Mouse (Mus musculus): ENCODE results near the gene 2200002D01Rik. TPM values are rescaled to one million over a fixed set of nuclear protein-coding genes. Genes with fewer than 3 reads are reported as not detected.

Gene 2200002D01Rik
- total RNA-seq, 2 experiments from 2014 or later: not detected

- peak; percentile 57 for ATAC-seq (replicated peaks; ENCODE audit: poor library complexity, severe bottlenecking)
These were observed 37.3 kb downstream of the 2200002D01Rik start for GRCm38 (mm10) chr7:29211013-29211412.

- no peak for ATAC-seq (replicated peaks; ENCODE audit: poor library complexity, severe bottlenecking)
These were observed 45.7 kb downstream of the 2200002D01Rik start for GRCm38 (mm10) chr7:29202577-29202976.

Other genes starting within 250 kb of the 2200002D01Rik start
- 4.7 TPM in 1 of 2 replicates, not detected in the other for gene Ryr1, start 123.3 kb downstream of the 2200002D01Rik start, total RNA-seq (2014; fragmentation: Nextera tagmentation)
- 0.69 TPM in 1 of 2 replicates, not detected in the other for gene Ryr1, start 123.3 kb downstream of the 2200002D01Rik start, total RNA-seq (2017)
- gene Rasgrp4, start 113.6 kb downstream of the 2200002D01Rik start, total RNA-seq (2014; fragmentation: Nextera tagmentation): 0.51 and 6.3 TPM in 2 replicates
- 0.43 and 1.2 TPM in 2 replicates for gene Rasgrp4, start 113.6 kb downstream of the 2200002D01Rik start, total RNA-seq (2017)
- gene Fam98c, start 92.2 kb downstream of the 2200002D01Rik start, total RNA-seq (2014; fragmentation: Nextera tagmentation): 18.3 and 18.8 TPM in 2 replicates
- gene Fam98c, start 92.2 kb downstream of the 2200002D01Rik start, total RNA-seq (2017): 21.2 and 25.3 TPM in 2 replicates
- gene Ggn, start 78.3 kb downstream of the 2200002D01Rik start, total RNA-seq (2014; fragmentation: Nextera tagmentation): 0.24 and 0.32 TPM in 2 replicates
- 0.26 and 3.0 TPM in 2 replicates for gene Ggn, start 78.3 kb downstream of the 2200002D01Rik start, total RNA-seq (2017)
- 2.6 and 2.8 TPM in 2 replicates for gene Spred3, start 78.1 kb downstream of the 2200002D01Rik start, total RNA-seq (2014; fragmentation: Nextera tagmentation)
- 0.26 and 0.95 TPM in 2 replicates for gene Spred3, start 78.1 kb downstream of the 2200002D01Rik start, total RNA-seq (2017)
- 119 and 172 TPM in 2 replicates for gene Psmd8, start 67.8 kb downstream of the 2200002D01Rik start, total RNA-seq (2014; fragmentation: Nextera tagmentation)
- gene Psmd8, start 67.8 kb downstream of the 2200002D01Rik start, total RNA-seq (2017): 165 and 166 TPM in 2 replicates
- 0.49 TPM in 1 of 2 replicates, not detected in the other for gene Catsperg1, start 34.4 kb downstream of the 2200002D01Rik start, total RNA-seq (2014; fragmentation: Nextera tagmentation)
- 0.26 TPM in 1 of 2 replicates, not detected in the other for gene Catsperg1, start 34.4 kb downstream of the 2200002D01Rik start, total RNA-seq (2017)
- gene Kcnk6, start 16.0 kb downstream of the 2200002D01Rik start, total RNA-seq (2014; fragmentation: Nextera tagmentation): 4.3 and 5.6 TPM in 2 replicates
- 9.2 and 10.8 TPM in 2 replicates for gene Kcnk6, start 16.0 kb downstream of the 2200002D01Rik start, total RNA-seq (2017)
- gene Yif1b, start 10.1 kb downstream of the 2200002D01Rik start, total RNA-seq (2014; fragmentation: Nextera tagmentation): 57.1 and 86.7 TPM in 2 replicates
- 33.1 and 33.4 TPM in 2 replicates for gene Yif1b, start 10.1 kb downstream of the 2200002D01Rik start, total RNA-seq (2017)
- 45.1 and 55.0 TPM in 2 replicates for gene Spint2, start 33.4 kb upstream of the 2200002D01Rik start, total RNA-seq (2014; fragmentation: Nextera tagmentation)
- 24.4 and 29.9 TPM in 2 replicates for gene Spint2, start 33.4 kb upstream of the 2200002D01Rik start, total RNA-seq (2017)
- gene Ppp1r14a, start 40.8 kb upstream of the 2200002D01Rik start, total RNA-seq (2014; fragmentation: Nextera tagmentation): not detected in 2 replicates
- gene Ppp1r14a, start 40.8 kb upstream of the 2200002D01Rik start, total RNA-seq (2017): not detected in 2 replicates
- gene Dpf1, start 55.5 kb upstream of the 2200002D01Rik start, total RNA-seq (2014; fragmentation: Nextera tagmentation): not detected in 2 replicates
- 0.22 TPM in 1 of 2 replicates, not detected in the other for gene Dpf1, start 55.5 kb upstream of the 2200002D01Rik start, total RNA-seq (2017)